Mouse (Mus musculus) kidney, adult 2 months (tissue): ENCODE measurements at regions not wholly inside any gene's neighbourhood (a gene's known extent, or its start where the extent isn't known, plus 50 kb on each side); places are given as distances from the start of the nearest gene placed in this dataset.
A peak's percentile ranks its signal among the peaks of the same experiment; 100 is the strongest.

Source experiments
- DNase-seq: peaks from one replicate; pipeline ENCODE4 v3.0.0; 2021
- H3K27ac ChIP-seq: fragments of 200-500 bp; 2 replicates; pipeline ENCODE4 v1.5.1; 2012; ENCODE audit warnings: low read depth, low read length, control low read depth, inconsistent platforms; ENCODE audit not compliant: insufficient read depth
- H3K27me3 ChIP-seq: fragments of 200-500 bp; replicated peaks from 2 replicates; pipeline ENCODE4 v1.6.1; 2012; ENCODE audit warnings: mild to moderate bottlenecking, moderate library complexity, low read length, inconsistent platforms; ENCODE audit not compliant: control insufficient read depth, insufficient read depth
- H3K36me3 ChIP-seq: fragments of 200-500 bp; 2 replicates; pipeline ENCODE4 v1.6.1; 2012; ENCODE audit warnings: mild to moderate bottlenecking, moderate library complexity, low read length, inconsistent platforms; ENCODE audit not compliant: control insufficient read depth, insufficient read depth
- H3K4me1 ChIP-seq: fragments of 200-500 bp; 2 replicates; pipeline ENCODE4 v1.6.1; 2011; ENCODE audit warnings: low read length; ENCODE audit not compliant: control insufficient read depth, insufficient read depth
- H3K4me3 ChIP-seq: fragments of 200-500 bp; 2 replicates; pipeline ENCODE4 v1.5.1; 2011; ENCODE audit warnings: mild to moderate bottlenecking, low read depth, low read length, control low read depth; ENCODE audit not compliant: insufficient read depth
- CTCF ChIP-seq: fragments of 200-500 bp; conservative IDR thresholded peaks from 2 replicates; pipeline ENCODE4 v1.5.1; 2011; ENCODE audit warnings: low read depth, mild to moderate bottlenecking, control low read depth, low read length, moderate library complexity, mixed read lengths; ENCODE audit not compliant: insufficient read depth, insufficient read length
- POLR2A ChIP-seq: fragments of 200-500 bp; IDR thresholded peaks from one replicate; pipeline ENCODE4 v1.6.1; 2011; ENCODE audit warnings: low read depth, low read length, control low read depth
- WGBS: fragments of 180-500 bp; shearing (Covaris S2); methylation state at CpG from one replicate; pipeline ENCODE4 v1.1.7; 2018; 5-methylcytosine and 5-hydroxymethylcytosine counted together

DNA sequence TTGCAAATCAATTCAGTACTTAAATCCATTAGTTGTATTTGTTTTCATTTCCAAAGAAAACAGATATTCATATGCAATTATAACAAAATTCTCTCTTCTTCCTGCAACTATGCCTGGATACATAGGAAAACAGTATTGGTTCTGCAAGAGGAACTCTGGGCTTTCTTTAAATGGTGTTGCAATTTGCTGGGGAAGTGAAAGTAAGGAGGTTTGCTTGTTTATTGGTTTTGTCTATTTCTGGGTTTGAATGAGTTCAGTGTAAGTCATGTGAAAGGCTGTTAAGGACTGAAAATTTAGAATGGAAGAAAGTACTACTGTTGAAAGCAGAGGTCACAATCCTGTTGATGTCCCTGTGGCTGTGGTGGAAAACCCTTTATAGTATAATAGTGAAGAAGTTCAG lies 1058.0 kb downstream of the Pla2g4a start:
- TF ChIP-seq CTCF (no peak), POLR2A (no peak)
- Histone ChIP-seq H3K27me3 (no peaks in the 10 kb centered on the region), H3K4me3 (no peak overlapping the region), H3K27ac (no peak overlapping the region), H3K36me3 (no peaks in the 10 kb centered on the region), H3K4me1 (no peaks in the 10 kb centered on the region)
- no peak for DNase-seq

DNA sequence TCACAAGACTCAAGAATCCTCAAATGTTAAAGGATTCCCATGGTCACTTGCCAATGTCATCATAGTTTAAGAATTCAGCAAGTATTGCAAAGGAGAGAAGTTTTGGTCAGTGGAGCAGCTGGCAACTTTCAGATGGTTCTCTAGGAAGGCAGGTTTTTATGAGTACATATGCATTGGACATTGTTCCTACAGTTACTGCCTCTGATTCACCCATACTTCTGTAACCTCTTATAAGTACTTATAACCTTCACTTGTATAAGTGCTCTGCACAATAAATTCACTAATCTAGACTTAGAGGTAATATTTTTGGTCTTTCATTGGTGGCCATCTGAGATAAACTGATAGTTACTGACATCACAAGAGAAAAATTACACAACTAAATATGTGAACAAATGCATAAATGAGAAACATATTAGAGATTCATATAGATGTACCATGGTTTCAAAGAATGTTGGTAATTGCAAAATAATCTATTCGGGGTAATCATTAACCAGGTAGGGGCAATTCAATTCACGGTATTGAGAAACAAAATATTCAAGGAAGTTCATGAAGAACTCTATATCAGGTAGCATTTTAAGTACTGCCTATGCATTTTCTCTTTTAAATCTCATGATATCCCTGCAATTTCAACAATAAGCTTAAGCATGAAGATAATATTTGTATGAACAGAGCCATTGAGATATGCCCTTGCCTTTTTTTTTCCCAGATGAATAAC lies 1059.6 kb downstream of the Pla2g4a start:
- H3K27me3 ChIP-seq, result no peaks in the 10 kb centered on the region
- H3K36me3 ChIP-seq, result no peaks in the 10 kb centered on the region
- TF ChIP-seq CTCF (no peak), POLR2A (no peak)
- 71% methylated on average over 2 of the region's 2 CpGs for WGBS
- no peak overlapping the region for H3K4me3 ChIP-seq
- no peak for DNase-seq
- no peak overlapping the region for H3K27ac ChIP-seq
- no peaks in the 10 kb centered on the region for H3K4me1 ChIP-seq

DNA sequence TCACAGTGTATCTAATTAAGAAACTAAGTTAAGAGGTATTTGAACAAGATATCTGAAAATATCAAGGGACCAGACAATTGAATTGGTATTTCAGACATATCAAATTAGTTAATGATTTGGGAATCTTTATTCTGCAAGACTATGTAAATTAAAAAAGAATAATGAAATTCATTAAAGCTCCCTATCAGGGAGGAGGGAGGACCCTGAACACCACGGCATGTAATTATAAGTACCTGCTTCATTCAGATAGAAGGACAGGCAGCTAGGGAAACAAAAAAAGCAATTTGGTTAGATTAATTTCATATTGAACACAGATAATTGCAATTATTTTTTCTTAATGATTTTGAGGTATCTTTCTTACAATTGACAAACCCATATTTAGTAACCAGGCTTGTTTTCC lies 1090.3 kb downstream of the Pla2g4a start:
- no peaks in the 10 kb centered on the region for H3K36me3 ChIP-seq
- H3K4me1 ChIP-seq, result no peaks in the 10 kb centered on the region
- no peak for DNase-seq
- H3K27me3 ChIP-seq, result no peaks in the 10 kb centered on the region
- WGBS, result 89% methylated on average over 1 of the region's 1 CpGs
- no peak overlapping the region for H3K4me3 ChIP-seq
- TF ChIP-seq POLR2A (no peak), CTCF (no peak)
- H3K27ac ChIP-seq, result no peak overlapping the region

DNA sequence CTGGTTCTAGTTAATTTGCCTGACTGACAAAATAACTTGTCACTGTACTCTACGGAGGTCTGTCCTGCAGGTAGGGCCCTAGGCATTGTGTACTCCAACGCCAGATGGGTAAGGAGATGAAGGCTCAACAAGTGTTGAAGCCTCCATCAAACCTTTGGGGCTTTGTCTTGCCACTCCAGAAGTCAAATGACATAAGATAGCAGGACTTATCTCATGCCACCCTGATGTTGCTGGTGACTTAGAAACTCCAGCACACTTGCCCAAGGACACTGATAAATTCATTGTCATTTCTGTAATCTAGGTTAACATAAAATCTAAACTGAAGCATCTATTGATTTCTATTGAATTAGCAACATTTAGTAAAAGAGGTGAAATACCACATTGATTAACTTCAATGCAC lies 1097.5 kb downstream of the Pla2g4a start:
- no peak for DNase-seq
- Histone ChIP-seq H3K27me3 (no peaks in the 10 kb centered on the region), H3K27ac (no peak overlapping the region), H3K36me3 (no peaks in the 10 kb centered on the region), H3K4me3 (no peak overlapping the region), H3K4me1 (no peaks in the 10 kb centered on the region)
- TF ChIP-seq POLR2A (no peak), CTCF (no peak)
- 79% methylated on average over 2 of the region's 2 CpGs for whole genome bisulfite sequencing

DNA sequence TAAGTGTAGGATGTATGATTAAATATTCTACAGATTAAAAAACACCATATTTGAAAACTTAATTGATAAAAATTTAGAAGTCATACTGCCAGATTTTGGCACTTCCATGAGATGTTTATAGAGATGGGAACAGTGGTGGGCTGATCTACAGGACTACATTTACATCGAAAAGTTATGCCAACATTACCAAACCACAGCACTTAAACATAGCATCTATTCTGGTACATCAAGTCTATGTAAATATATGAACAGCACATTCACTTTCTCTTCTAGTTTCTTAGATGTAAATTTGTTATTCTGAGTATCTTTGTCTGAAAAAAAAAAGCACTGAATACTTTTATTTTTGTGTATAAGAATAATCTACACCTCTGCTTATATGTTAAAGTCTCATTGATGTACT lies 1108.1 kb downstream of the Pla2g4a start:
- Histone ChIP-seq H3K4me1 (no peaks in the 10 kb centered on the region), H3K4me3 (no peak overlapping the region), H3K36me3 (no peaks in the 10 kb centered on the region), H3K27me3 (no peaks in the 10 kb centered on the region), H3K27ac (no peak overlapping the region)
- DNase-seq, result no peak
- TF ChIP-seq CTCF (no peak), POLR2A (no peak)
- 74% methylated on average over 1 of the region's 1 CpGs for WGBS

DNA sequence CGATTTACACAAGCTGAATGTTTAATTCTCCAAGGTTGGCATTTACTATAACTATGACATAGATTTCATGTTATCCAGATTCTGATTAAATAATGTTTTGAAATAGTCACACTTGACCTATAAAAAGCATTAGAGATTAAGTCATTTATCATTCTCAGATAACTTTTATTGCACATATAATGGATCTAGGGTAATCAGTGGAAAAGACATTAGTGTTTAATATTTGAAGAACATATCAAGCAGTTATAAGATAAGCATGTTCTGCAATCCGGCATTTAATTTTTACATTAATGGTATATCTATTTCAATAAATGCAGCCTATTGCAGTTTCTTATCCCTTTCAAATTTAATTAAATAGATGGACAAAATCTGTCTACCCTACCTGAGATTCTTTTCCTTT lies 1114.5 kb downstream of the Pla2g4a start:
- 89% methylated on average over 2 of the region's 2 CpGs for WGBS
- no peak overlapping the region for H3K27ac ChIP-seq
- H3K27me3 ChIP-seq, result no peaks in the 10 kb centered on the region
- DNase-seq, result no peak
- no peak overlapping the region for H3K4me3 ChIP-seq
- TF ChIP-seq CTCF (no peak), POLR2A (no peak)
- H3K4me1 ChIP-seq, result no peaks in the 10 kb centered on the region
- no peaks in the 10 kb centered on the region for H3K36me3 ChIP-seq

DNA sequence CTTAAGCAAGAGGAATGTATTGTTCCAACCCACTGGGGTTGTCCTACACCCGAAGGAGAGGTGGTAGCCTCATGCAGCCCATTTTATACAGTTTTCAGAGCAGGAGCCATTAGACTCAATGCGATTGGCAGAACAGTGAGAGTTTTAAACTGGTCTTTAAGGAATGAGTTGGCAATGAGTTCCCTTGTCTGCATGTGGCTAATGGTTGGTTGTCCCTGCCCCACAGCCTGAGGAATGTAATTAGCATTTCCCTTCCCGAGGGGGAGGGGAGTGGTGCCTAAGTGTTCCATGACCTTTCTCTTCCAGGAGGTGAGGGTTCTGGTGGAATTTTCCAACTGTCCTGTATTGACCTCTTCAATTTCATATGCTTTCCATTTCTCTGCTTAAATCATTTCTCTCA lies 1137.9 kb downstream of the Pla2g4a start:
- WGBS, result 37% methylated on average over 3 of the region's 3 CpGs
- Histone ChIP-seq H3K36me3 (no peaks in the 10 kb centered on the region), H3K27ac (no peak overlapping the region), H3K4me3 (no peak overlapping the region), H3K27me3 (no peaks in the 10 kb centered on the region), H3K4me1 (no peaks in the 10 kb centered on the region)
- peak; percentile 28 for DNase-seq
- TF ChIP-seq CTCF (no peak), POLR2A (no peak)
